Mouse (Mus musculus) inflammation-experienced regulatory T-cells, adult 6 months (primary cell): ENCODE results near the gene Cul9. TPM values are rescaled to one million over a fixed set of nuclear protein-coding genes. Genes with fewer than 3 reads are reported as not detected.

Experiments
- ATAC-seq: one replicate; pipeline ENCODE4 v1.8.0; 2017
- polyA plus RNA-seq, 3 experiments: library from polyadenylated mRNA; unstranded; fragments of 100-300 nt; shearing (Covaris generic); gene quantifications; one replicate each; pipeline ENCODE4 v1.2.1; 2017

Gene Cul9
- polyA plus RNA-seq, 3 experiments from 2014 or later = 0.78 to 7.5 (median 3.1) TPM

DNA sequence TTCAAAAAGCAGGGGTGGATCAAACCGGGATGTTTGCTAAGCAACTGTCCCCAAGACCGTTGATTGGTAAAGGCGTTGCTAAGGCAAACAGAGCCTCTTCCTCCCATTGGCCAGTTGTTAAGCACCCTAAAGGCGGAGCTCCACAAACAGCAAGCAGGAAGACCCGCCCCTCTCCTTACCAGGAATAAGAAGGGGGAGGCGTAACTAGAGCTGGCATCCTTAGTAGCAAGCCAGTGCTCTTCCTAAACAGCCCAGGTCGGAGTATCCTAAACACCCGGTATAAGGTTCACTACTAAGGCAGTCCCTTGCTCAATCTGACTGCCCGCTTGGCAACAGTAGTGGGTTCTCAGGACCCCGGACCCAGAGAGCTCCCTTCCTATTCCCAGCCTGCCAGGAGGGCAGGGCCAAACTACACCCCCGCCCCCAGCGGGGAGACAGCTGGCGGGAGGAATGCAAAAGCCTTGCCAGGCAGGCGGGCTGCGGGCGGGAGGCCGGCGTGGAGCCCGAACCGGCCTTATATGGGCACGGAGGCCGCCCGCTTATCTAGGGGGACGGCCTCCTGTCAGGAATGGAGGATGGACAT, 6.7 kb upstream of the Cul9 start:
- peak; percentile 23 for ATAC-seq

DNA sequence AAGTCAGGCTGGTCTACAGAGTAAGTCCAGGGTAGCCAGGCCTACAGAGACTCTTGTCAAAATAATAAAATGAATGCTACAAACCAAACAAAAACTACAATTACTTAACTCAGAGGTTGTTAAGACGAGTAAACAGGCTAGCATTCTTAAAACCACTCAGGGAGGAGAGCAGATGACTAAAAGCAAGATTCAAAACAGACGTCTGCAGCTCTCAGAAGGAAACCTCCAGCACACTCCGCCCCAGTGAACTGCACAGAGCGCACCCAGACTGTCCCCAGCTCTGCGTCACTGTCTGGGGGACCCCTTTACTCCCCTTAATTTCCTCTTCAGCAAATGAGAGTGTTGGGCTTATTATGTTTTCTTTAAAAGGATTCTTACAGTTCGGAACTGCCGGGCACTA, 6.0 kb upstream of the Cul9 start:
- no peak for ATAC-seq

DNA sequence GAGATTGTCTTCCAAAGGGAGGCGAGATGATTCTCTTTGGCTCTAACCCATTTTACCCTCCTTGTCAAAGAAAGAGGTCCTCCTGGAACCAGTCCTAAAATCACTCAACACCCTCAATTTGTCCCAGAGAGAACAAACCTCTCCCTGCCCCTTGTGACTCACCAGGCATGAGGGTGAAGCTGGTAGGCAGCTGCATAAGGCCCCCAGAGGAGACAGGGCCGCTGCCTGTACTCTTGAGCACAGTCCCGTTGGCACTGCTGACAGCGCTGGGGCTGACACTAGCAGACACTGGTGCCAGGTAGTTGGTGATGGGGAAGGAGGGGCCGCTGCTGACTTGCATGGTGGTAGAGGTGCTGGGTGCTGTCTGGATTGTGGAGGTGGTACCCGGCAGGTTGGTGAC, 5.2 kb upstream of the Cul9 start:
- no peak for ATAC-seq

DNA sequence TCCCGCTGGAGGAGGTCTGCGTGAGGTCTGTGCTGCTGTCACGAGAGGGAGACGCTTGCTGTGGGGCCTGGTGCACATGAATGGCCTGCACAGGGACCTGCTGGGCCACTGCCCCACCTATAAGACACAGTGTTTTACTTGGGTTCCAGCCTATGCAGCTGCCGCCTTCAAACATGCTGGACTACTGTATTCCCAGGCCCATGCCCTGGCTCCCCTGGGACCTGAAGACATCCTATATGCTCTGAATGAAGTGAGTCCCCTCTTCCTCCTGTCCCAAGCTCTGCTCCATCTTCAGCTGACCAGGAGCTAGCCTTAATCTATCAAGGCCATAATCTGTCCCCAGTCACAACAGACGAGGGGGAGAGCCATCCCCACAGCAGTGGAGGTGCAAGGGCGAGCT, 4.7 kb upstream of the Cul9 start:
- no peak for ATAC-seq

DNA sequence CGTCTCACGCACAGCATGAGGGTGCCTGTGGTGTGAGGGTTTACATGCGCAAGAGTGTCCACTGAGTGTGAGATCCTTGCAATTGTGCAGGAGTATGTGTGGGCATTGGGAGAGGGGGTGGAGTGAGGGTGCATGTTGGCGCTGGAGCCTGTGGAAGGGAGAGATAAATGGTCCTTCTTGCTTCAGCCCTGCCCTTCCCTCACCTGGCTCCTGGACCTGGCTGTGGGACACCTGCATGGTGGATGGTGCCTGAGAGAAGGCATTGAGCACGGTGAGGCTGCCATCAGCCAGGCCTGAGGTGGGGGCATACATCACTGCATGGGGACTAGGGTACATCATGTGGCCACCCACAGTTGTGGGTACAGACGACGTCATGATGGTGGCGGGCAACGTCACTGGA, 3.5 kb upstream of the Cul9 start:
- ATAC-seq = no peak

DNA sequence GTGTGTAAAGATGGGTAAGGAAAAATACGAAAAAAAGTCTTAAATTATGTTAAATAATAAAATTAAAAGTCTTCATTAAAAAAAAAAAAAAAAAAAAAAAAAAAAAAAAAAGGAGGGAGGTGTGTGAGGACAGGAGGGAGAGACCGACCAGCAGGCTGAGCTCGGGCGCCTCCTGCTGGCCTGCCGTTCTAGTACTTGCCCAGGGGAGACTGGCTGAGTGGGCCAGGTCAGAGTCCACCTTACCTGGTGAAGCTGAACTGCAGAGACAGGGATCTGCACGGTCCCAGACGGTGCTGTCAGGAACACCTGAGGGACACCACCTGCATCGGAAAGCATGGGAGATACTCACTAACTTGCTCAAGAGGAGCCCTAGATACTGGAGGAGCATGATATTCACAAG, 3.0 kb upstream of the Cul9 start:
- no peak for ATAC-seq

DNA sequence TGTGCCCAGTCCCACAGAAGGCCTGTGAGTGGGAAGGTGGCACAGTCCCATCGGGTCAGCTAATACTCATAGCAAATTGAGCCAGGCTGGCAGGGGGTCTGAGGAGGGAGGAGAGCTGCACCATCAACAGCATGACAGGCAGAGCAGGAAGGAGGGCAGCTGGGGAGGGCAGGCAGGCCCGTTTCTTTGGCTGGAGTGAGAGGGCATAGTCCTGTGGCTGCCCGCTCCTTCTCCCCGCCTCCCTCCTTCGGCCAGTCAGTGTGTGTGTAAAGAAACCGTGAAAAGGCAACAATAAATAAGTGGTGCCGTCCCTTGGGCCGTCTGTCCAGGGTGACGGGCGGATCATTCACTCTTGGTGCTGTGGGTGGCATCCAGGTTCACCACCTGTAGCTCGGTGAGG, 2.6 kb upstream of the Cul9 start:
- ATAC-seq = no peak

DNA sequence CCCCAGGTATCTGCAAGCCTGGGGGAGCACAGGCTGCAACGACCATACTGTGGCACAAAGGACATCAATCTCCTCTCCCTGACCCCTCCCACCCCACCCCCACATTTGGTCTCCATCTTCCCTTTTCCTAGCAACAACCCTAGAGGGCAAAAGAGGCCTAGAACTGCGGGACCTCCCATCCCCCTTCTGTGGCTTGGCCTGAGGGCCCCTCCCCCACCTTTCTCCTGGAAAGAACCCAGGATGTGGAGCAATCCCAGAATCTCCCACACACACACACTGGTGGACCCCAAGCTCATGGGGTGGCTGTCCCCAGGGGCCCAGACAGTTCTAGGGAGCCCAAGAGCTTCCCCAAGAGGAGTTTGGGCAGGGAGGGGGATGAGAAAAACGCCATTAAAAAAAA, 1.7 kb upstream of the Cul9 start:
- ATAC-seq = no peak

DNA sequence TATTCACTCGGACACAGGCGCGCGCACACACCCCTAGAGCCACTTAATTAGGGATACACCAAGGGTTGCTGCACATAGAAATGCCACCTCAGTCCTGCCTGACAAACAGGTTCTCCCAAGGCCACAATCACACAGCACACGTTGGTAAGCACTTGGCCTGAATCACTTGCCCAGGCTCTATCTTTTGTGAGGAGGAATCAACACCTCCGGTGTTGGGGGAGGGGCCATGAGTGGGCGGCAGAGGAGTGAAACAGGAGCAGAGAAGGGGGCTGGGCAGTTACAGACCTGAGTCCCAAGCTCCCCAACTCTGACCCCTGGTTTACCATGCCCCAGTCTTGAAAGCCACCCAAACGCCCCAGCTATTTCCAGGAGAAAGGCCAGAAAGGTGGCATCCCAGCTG, 807 bp upstream of the Cul9 start:
- no peak for ATAC-seq

DNA sequence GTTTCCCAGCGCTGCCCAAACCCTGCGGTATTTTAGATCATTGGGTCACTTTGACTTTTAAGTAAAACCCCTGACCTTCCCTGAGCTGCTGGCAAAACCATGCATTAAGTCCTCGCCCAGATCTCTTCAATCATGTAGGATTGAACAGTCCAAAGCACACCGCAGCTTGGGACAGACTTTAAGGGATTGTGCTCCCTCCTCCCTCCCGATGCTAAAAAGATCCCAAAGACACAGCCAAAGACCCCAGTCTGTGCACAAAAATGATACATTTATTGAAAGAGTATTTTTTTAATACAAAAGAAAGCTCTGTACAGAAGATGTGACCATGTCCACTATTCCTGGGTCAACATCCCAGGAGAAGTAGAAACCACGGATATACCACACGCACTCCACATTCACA, 403 bp upstream of the Cul9 start:
- no peak for ATAC-seq

DNA sequence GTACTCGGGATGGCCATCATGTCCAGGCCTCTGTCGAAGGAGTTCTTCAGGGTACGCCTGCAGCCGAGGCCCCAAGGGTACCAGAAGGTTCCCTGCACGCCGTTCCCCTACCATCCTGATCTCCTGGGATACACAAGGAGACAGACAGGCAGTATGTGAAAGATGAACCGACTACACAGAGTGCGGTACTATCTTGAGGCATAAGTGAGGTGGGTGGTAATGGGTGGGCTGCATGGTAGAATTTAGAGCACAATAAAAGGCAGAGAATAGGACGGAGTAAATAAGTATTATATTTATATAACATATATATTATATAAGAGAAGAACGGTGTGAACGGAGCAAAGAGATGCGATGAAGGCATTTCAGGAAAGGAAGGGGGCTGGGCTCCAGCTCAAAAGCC, 2.5 kb downstream of the Cul9 start:
- no peak for ATAC-seq

DNA sequence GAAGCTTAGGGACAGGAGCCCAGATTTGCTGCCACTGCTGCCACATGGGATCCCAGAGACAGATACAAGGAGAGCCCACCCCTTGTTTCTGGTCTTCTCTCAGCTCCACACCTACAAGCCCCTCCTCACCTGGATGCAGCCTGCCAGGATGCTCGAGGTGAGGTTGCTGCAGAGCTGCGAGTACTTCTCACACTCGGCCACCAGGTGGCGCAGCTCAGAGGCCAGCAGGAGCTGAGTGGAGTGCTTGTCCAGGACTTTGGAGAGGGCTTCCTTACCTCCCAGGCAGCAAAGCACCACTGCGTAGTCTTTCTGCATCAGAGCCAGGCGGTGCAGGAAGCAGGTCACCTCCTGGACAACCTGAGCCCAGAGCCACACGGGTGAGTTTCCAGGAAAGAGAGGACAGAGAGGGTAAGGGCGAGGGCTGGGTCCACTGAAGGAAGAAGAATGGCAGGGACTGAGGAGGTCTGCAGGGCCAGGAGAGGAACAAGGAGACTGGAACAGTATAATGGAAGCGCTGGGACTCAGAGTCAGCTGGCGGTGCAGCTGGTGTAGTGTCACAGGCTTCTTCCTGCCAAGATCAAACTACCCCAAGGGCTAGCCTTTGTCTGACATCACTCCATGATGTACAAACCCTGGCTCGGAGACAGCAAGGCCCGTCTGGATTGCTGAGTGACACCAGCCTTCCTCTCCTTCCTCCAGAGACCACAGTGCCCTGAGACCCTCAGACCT, 20.4 kb downstream of the Cul9 start:
- ATAC-seq = no peak

DNA sequence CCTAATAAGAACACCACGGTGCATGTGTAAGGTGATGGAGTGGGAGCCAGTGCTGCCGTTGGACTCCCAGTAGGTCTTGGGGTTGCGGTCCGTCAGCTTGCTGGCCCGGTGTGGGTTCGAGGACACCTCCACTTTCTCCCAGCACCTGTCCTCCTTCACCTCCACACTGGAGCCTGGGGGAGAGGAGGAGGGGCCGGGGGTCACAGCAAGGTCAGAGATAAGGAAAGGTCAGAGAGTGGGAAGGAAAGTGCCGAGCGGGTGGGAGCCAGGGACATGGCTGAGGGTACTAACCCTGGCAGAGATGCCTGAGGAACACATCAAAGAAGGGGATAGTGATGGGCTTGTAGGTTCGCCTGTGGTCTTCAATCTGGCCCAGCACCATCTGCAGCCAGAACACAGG, 21.1 kb downstream of the Cul9 start:
- no peak for ATAC-seq

DNA sequence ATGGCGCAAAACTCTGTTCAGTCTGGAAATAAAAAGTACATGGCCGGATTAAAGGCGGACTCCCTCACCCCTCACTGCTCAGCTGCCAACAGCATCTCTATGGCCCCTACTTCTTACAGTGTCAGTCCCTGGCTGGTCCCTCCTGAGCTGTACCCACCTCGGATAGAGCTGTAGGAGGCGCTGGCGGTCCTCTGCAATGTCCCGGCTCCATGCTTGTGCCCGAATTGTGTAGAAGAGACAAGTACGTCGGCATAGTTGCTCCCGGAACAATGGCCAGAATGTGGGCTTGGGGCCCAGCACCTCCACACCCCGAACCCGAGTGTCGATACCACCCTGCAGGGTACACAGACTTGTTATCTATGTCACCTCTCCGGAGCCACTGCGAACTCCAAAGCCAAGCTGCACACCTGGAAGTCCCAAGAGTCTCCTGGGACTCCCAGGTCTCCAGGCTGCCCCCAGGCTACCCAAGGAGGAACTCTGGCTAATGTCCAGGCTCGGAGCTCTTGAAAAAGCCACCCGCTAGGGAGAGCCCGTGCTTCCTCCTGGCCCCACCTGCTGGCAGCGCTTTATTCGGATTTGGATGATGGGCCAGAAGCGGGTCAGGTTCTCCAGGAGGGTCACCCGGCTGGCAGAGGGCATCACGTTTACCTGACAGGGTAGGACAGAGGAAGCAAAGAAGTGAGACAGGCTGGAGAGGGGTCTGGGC, 24.1 kb downstream of the Cul9 start:
- ATAC-seq = no peak

DNA sequence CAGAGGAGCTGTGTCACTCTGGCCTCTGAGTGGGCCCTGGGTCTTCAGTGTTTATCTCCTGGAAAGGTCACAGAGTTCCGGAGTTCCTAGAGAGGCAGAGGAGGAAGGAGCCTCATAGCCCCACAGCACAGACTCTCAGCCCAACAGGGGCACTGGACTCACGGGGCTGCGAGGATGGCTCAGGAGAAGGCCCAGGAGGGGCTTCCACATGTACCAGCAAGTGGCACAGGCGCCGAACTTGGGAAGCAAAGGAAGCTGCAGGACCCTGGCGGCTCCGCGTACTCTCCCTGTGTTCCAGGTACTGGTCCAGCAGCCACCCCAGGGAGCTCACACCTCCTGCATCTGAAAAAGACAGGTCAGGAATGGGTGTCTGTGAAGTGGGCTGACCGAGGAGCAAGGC, 25.0 kb downstream of the Cul9 start:
- no peak for ATAC-seq

DNA sequence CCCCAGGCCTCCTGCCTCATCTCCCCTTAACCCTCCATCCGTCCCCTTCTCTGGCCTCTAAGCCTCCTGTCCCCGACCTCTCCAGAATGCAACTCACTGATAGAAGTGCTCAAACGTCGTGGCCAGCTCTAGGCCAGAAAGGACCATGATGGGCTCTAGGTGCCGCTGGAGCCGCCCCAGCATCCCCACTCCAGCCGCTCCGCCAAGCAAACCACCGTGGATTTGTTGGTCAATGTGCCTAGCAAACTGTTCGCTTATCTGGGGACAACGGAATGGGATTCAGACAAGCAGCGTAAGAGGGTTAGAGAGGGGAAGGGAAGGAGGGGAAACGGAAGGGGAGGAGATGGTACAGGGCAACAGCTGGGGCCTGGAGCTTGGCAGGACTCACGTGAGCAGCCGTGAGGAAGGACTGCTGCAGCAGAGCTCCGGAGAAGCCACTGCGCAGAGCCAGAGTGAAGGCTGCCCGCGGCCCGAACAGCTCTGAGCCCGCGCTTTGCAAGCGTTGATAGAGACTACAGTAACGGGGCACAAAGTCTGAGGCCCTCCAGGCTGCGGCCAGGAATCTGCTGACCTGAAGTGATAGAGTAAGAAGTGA, 25.7 kb downstream of the Cul9 start:
- no peak for ATAC-seq

DNA sequence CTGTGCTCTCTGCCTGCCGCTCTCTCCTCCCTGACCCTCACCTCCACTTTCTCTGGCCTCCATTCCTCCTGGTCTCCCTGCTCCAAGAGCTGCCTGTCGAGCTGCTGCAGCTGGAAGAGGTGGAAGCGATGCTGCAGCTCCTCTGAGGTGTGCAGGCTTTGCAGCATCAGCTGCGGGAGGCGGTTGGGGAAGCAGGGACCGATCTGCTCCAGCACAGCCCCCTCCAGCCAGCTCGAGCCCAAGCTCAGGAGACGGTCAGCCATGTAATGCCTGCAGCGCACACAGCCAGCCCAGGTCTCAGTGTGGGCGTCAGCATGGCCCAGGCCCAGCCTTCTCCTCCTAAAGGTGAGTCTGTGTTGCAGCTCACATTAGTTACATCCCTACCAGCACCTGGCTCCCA, 26.2 kb downstream of the Cul9 start:
- no peak for ATAC-seq

DNA sequence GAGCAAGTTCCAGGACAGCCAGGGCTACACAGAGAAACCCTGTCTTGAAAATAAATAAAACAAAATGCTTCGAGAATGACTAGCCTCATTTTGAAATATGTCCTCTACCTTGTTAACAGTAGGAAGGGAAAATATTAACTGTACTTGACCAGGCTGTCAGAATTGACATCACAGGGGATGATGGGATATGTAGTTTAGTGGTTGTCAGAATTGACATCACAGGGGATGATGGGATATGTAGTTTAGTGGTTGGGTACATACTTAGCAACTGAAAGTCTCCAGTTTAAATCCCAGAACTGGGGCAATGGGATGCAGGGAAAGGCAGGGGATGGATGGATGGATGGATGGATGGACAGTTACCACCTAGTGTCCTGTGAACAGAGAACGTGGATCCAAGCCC, 32.9 kb downstream of the Cul9 start:
- no peak for ATAC-seq

DNA sequence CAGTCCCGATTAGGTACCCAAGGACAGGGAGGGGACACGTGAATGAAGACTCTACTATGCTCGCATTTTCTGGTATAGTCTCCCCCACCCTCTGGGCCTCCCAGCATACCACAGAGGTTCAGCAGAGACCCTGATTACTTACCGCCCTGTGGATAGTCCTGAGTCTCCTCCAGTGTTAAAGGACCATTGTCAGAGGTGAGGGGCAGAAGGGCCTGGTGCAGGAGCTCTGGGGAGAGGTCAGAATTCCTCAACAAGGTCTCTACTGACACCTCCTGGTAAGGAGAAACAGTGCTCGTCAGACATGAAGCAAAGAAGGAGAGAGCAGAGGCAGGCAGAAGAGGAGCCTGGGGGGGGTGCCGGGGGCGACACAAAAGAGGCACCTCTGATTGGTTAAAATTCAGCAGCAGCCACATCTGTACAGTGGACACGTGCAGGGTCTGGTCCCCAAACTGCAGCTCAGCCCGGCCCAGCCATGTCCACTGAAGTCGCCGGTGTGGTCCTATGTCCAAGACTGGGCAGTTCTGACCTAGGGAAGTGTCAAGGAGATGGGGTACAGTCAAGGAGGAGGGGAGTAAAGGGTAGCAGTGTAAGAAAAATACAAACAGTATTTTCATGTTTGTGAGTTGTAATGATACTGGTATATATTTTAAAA, 35.0 kb downstream of the Cul9 start:
- ATAC-seq = no peak

DNA sequence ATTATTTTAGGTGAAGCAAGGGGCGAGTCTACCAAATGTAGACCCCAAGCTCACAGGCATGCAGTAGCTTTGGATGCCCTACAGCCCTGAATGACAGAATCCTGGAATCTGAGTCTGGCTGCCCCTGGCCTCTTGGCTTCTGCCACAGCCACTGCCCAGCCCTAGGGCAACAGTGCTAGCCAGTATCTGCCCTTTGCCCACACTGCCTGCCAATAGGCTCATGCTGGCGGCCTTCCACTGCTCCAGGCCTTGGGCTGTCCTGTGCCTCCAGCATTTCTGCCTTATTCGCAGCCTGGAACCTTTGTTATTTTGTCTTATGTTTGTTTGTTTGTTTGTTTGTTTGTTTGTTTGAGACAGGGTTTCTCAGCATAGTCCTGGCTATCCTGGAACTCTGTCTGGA, 40.6 kb downstream of the Cul9 start:
- no peak for ATAC-seq

DNA sequence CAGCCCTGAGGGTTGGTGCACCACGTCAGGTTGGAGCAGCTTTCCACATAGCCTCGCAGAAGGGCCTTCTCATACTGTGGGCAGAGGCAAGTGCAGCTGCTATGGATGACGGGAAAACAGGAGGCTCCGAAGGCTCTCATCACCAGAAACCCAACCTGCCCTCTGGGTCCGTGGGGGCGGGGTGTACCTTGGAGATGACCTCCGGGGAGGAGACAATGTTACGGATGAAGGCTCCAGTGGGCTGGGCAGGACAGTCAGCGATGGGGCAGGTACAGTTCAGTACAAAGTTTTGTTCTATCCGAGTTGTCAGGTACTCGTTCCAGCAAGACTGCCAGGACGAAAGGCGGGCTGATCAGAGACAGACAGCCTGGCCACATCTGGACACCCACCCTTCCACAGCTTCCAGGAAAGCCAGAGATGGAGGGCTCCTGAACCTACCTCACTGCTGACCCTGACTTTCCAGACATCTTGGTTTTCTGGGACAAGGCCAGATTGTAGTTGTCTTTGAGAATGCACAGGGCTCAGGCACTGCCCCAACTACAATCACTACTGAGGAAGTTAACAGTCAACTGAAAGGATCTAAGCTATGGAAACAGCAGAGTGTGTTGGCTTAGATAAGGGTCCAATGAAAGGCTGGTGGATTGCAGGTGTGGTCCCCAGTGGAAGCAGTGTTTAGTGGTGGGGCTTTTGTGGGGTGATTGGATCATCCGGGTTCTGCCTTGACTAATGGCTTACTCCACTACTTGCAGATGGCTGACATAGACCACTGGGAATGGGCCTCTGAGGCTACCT, 42.1 kb downstream of the Cul9 start:
- ATAC-seq = no peak

DNA sequence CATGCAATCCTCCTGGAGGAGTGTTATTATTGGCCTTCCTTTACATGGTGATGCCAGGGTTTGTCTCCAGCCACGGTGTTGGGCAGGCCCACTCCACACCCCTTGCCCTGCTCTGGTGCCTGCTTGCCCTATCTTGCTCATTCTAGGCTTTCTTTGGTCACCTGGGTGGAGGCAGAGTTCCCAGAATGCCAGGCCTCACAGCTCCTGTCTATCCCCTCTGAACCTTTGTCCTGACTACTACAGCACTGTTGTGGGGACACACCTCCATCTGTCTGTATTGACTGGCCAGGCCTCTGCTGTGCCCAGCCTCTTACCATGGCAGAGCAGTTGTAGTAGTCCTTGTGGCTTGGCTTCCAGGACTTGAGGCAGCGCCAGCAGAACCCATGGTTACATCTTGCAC, 43.4 kb downstream of the Cul9 start:
- no peak for ATAC-seq

DNA sequence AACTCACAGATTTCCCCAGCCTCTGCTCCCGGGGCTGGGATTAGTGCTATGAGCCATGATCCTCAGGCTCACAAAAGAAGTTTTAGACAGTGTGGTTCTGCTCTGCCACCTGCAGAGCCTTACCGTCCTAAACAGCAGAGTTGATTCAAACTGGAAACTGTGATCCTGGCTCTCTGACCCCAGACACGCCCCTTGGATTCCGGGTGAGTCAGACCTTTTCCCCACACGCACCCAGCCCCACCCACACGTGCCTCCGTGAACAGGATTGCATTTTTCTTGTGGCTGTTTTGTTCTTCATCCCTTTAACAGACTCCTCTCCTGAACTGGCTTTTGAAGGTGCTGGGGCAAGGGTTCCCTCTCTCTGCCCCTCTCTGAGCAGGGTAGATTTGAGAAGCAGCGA, 48.2 kb downstream of the Cul9 start:
- no peak for ATAC-seq
